Mouse (Mus musculus) cerebellum, adult 2 months (tissue): Measurements from ENCODE around the gene C2cd2l. TPM values are rescaled to one million over a fixed set of nuclear protein-coding genes. Genes with fewer than 3 reads are reported as not detected.

Experiments used
- DNase-seq, 2 experiments: peaks; one replicate each; pipeline ENCODE4 v3.0.0; 2021
- H3K27ac ChIP-seq: fragments of 200-500 bp; 2 replicates; pipeline ENCODE4 v1.5.1; 2012; ENCODE audit warnings: low read length, control low read depth, inconsistent platforms; ENCODE audit not compliant: insufficient read depth
- H3K27me3 ChIP-seq: fragments of 200-500 bp; 2 replicates; pipeline ENCODE4 v1.6.1; 2012; ENCODE audit warnings: inconsistent platforms, mild to moderate bottlenecking, low read length, moderate library complexity; ENCODE audit not compliant: control insufficient read depth, insufficient read depth
- H3K4me1 ChIP-seq: fragments of 200-500 bp; 2 replicates; pipeline ENCODE4 v1.6.1; 2011; ENCODE audit warnings: low read length; ENCODE audit not compliant: control insufficient read depth, insufficient read depth
- H3K4me3 ChIP-seq: fragments of 200-500 bp; replicated peaks from 2 replicates; pipeline ENCODE3; 2011; ENCODE audit warnings: mild to moderate bottlenecking, low read depth, low read length, control low read depth; ENCODE audit not compliant: insufficient read depth
- CTCF ChIP-seq: fragments of 200-500 bp; IDR thresholded peaks from 2 replicates; pipeline ENCODE4 v1.5.1; 2011; ENCODE audit warnings: low read depth, mild to moderate bottlenecking, control low read depth, low read length, moderate library complexity, borderline replicate concordance; ENCODE audit not compliant: insufficient read depth
- POLR2A ChIP-seq: fragments of 200-500 bp; IDR thresholded peaks from 2 replicates; pipeline ENCODE4 v1.6.1; 2011; ENCODE audit warnings: low read length, control low read depth, borderline replicate concordance; ENCODE audit not compliant: insufficient read depth
- WGBS: fragments of 180-500 bp; shearing (Covaris S2); methylation state at CpG from one replicate; pipeline ENCODE4 v1.1.7; 2018; 5-methylcytosine and 5-hydroxymethylcytosine counted together
- polyA plus RNA-seq: library from polyadenylated mRNA; depleted of rRNA; stranded (reverse); fragments of >200 nt; gene quantifications from 2 replicates; pipeline ENCODE4 v1.2.3, GENCODE M21; 2012

The C2cd2l gene
- polyA plus RNA-seq, 1 experiment, result 113 TPM

DNA sequence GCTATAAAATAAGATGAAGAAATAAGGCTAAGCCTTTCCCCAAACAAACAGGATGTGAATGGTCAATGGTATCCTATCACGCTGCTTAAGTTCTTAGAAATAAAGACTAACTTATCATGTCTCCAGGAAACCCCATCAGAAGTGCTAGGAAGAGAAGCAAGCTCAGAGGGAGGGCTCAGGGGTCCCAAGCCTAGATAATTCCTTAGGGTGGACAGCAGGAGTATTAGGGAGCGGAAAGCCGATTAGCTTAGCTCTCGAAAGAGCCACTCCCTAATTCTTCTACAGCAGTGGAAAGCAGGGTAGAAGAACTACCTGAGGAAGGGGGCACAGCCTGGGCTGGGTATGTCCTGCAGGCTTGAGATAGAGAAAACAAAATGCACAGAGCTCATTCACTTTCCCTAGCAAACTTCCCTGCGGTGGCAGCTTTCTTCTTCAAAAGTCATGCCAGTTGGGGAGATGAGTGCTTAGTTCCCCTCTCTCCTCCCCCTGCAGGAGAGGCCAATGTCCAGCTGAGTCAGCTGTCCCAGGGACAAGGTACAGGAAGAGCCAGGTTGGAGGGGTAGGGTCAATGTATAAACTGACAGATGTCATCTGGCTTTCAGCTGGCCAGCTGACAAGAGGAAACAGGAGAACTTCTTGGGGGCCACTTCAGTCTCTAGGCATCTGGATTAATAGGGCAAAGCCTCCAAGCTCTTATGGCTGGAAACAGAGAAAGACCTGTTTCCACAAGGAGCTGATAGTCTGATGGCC is 1.8 kb downstream of the C2cd2l start:
- 38% methylated on average over 5 of the region's 5 CpGs for WGBS
- no peak for DNase-seq
- Histone ChIP-seq H3K4me1 (peaks cover 23% of the 10 kb centered on the region), H3K27ac (no peak overlapping the region), H3K27me3 (no peaks in the 10 kb centered on the region), H3K4me3 (peak overlapping the region; percentile 41)
- no peak for TF ChIP-seq POLR2A
- TF ChIP-seq CTCF, result no peak

GRCm38 (mm10) chr9:44317452-44317851 is 2.6 kb downstream of the C2cd2l start:
- no peak overlapping the region for H3K27ac ChIP-seq
- TF ChIP-seq POLR2A (no peak), CTCF (no peak)
- peak overlapping the region; percentile 11 for H3K4me3 ChIP-seq
- peaks cover 23% of the 10 kb centered on the region for H3K4me1 ChIP-seq
- WGBS, result 45% methylated on average over 4 of the region's 4 CpGs
- DNase-seq, result no peak
- no peaks in the 10 kb centered on the region for H3K27me3 ChIP-seq

DNA sequence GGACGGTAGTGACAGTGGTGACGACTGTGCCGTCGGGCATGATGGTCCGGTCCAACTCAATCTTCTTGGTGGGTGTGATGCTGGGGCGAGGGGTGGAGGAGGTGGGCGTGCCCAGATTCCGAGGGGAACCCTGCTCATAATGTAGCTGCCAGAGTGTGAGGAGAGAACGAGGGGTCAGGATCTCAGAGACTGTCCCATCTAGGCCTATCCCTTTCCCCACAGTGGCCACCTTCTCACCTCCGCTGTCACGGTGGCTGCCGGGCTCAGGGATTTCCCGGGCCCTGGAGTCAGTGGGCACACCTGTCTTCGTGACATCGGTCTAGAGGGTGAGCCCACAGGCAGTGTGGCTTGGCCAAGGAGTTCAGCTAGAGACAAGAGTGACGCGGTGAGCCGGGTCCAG is 5.2 kb downstream of the C2cd2l start:
- Histone ChIP-seq H3K4me3 (no peak overlapping the region), H3K4me1 (peaks cover 23% of the 10 kb centered on the region), H3K27ac (no peak overlapping the region), H3K27me3 (no peaks in the 10 kb centered on the region)
- no peak for DNase-seq
- 91% methylated on average over 18 of the region's 18 CpGs for WGBS
- TF ChIP-seq POLR2A (no peak), CTCF (no peak)

DNA sequence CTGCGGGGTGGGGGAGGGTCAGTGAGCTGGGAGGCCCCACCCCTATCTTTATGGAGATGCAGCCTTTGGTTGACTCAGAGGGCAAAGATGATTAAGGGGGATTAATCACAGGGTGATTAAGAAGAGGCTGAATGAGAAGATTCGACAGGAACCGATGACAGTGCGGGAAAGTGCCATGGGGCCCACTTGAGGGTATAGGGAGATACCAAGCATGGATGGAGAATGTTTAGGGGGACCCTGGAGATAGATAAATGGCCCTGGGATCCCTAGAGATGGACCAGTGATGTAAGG is 5.9 kb downstream of the C2cd2l start:
- H3K4me1 ChIP-seq, result peaks cover 23% of the 10 kb centered on the region
- no peak for DNase-seq
- no peaks in the 10 kb centered on the region for H3K27me3 ChIP-seq
- no peak overlapping the region for H3K4me3 ChIP-seq
- no peak for TF ChIP-seq CTCF
- TF ChIP-seq POLR2A, result no peak
- no peak overlapping the region for H3K27ac ChIP-seq
- WGBS, result 49% methylated on average over 4 of the region's 4 CpGs

DNA sequence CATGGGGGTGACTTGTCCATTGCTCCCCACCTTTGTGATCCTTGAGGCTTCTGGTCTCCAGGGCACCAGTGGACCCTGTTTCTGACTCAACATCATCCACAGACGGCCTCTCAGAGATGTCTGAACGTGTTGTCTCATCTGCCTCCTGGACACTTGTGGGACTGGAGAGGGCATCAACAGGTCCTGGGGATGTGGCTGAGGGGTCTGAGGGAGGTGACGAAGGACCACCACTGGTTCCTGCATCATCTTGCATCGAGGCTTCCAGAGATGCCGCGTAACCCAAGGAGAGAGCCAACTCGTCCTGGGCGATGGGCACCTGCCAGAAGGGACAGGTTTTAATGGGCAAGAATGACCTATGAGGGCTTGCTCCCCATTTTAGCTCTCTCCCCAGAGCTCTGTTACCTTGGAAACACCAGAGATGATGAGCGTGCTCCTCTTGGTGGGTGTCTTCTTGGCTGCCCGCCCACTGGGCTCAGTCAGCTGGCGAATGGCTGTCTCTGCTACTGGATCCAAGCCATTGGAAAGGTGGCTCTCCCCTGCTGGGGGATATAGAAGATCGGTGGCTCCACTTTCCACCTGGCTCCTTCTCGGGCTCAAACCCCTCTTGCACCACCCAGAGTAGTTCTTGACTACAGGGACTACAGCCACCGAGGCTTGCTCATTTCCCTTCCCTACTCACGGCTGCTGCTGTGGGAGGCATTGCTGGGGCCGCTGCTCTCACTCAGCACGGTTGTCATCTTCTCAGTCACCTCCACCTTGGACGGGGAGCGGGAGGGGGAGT is 6.4 kb downstream of the C2cd2l start:
- peaks cover 23% of the 10 kb centered on the region for H3K4me1 ChIP-seq
- no peaks in the 10 kb centered on the region for H3K27me3 ChIP-seq
- peak; percentile 60 to 65 for DNase-seq
- no peak for TF ChIP-seq CTCF
- no peak for TF ChIP-seq POLR2A
- WGBS, result 13% methylated on average over 19 of the region's 19 CpGs
- H3K27ac ChIP-seq, result no peak overlapping the region
- H3K4me3 ChIP-seq, result no peak overlapping the region

- DNase-seq, result no peak
- 50% methylated on average over 27 of the region's 27 CpGs for WGBS
- TF ChIP-seq POLR2A (no peak), CTCF (no peak)
- peaks cover 12% of the 10 kb centered on the region for H3K4me1 ChIP-seq
- H3K27ac ChIP-seq, result no peak overlapping the region
- H3K4me3 ChIP-seq, result no peak overlapping the region
- H3K27me3 ChIP-seq, result no peaks in the 10 kb centered on the region
Observed at GRCm38 (mm10) chr9:44311136-44312134, 8.7 kb downstream of the C2cd2l start.

- Histone ChIP-seq H3K4me3 (no peak overlapping the region), H3K27me3 (no peaks in the 10 kb centered on the region), H3K27ac (no peak overlapping the region), H3K4me1 (peaks cover 12% of the 10 kb centered on the region)
- DNase-seq, result no peak
- 51% methylated on average over 10 of the region's 10 CpGs for WGBS
- TF ChIP-seq POLR2A, result no peak
- no peak for TF ChIP-seq CTCF
Observed at GRCm38 (mm10) chr9:44310750-44311135, 9.3 kb downstream of the C2cd2l start.

GRCm38 (mm10) chr9:44309756-44310155 is 10.3 kb downstream of the C2cd2l start:
- DNase-seq, result no peak
- peaks cover 11% of the 10 kb centered on the region for H3K4me1 ChIP-seq
- 59% methylated on average over 3 of the region's 3 CpGs for WGBS
- TF ChIP-seq CTCF, result no peak
- TF ChIP-seq POLR2A, result no peak
- H3K4me3 ChIP-seq, result no peak overlapping the region
- H3K27ac ChIP-seq, result no peak overlapping the region
- no peaks in the 10 kb centered on the region for H3K27me3 ChIP-seq
